Mouse (Mus musculus) stomach, postnatal 0 days (tissue): ENCODE results near the gene Plcxd2.

ENCODE experiments used
- CTCF ChIP-seq: IDR thresholded peaks from 2 replicates; pipeline ENCODE4 v1.5.1; 2016; ENCODE audit warnings: antibody characterized with exemption, low read depth, mild to moderate bottlenecking, moderate library complexity
- EP300 ChIP-seq: optimal IDR thresholded peaks from 2 replicates; pipeline ENCODE3; 2016; ENCODE audit warnings: antibody characterized with exemption

DNA sequence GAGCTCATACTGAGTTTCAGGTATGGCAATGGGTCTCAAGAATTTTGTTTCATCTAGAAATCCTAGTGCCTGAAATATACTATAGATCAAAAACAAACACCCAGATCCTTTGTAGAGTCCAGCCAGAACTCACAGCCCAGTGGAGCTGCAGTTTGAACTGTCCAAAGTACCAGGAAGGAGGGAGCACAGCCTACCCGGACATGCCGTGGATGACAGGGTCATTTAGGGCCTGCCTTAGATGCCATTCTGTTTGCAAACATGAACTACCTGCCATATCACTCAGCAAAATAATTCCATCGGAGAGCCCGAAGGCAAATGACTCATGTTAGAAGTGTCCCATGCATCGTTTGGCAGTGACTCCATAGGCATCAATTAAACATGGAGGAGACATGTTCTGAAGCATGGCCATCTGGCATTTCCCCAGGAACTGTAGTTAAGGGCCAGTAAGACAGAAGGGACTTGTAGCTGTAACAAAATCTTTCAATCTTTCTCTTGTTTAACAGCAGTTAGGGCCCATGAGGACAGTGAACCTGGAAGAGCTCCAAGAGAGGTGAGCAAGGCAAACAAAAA lies 1.9 kb downstream of the Plcxd2 start:
- TF ChIP-seq CTCF (no peak), EP300 (no peak)
